Mouse (Mus musculus) forebrain, embryonic 11.5 days (tissue): ENCODE measurements around the gene Syt16. TPM values are rescaled to one million over a fixed set of nuclear protein-coding genes. Genes with fewer than 3 reads are reported as not detected.

ENCODE experiments used
- ATAC-seq: fragments of 200-750 bp; cut with Nextera tagmentation; replicated peaks from 2 replicates; pipeline ENCODE4 v1.8.0; 2017; ENCODE audit warnings: moderate TSS enrichment; ENCODE audit not compliant: low FRiP score
- DNase-seq: peaks from one replicate; pipeline ENCODE4 v3.0.0-alpha.2; 2017; ENCODE audit warnings: low spot score
- H3K27ac ChIP-seq: fragments of 300-500 bp; sonication (generic); 2 replicates; pipeline ENCODE4 v1.5.1; 2014; ENCODE audit warnings: low read depth, low read length
- H3K27me3 ChIP-seq: fragments of 300-500 bp; sonication (generic); 2 replicates; pipeline ENCODE4 v1.6.1; 2014; ENCODE audit warnings: mild to moderate bottlenecking, low read length, mixed read lengths; ENCODE audit not compliant: control insufficient read depth, insufficient read depth
- H3K36me3 ChIP-seq: fragments of 300-500 bp; sonication (generic); 2 replicates; pipeline ENCODE4 v1.6.1; 2014; ENCODE audit warnings: mild to moderate bottlenecking, low read length, moderate library complexity, mixed read lengths; ENCODE audit not compliant: control insufficient read depth, insufficient read depth
- H3K4me1 ChIP-seq: fragments of 300-500 bp; sonication (generic); replicated peaks from 2 replicates; pipeline ENCODE4 v1.6.1; 2014; ENCODE audit warnings: low read length, mixed read lengths; ENCODE audit not compliant: control insufficient read depth, insufficient read depth
- H3K4me2 ChIP-seq: fragments of 300-500 bp; sonication (generic); 2 replicates; pipeline ENCODE4 v1.6.1; 2014; ENCODE audit warnings: low read depth, mild to moderate bottlenecking, low read length, moderate library complexity, mixed read lengths; ENCODE audit not compliant: severe bottlenecking
- H3K4me3 ChIP-seq: fragments of 300-500 bp; sonication (generic); 2 replicates; pipeline ENCODE4 v1.5.1; 2014; ENCODE audit warnings: low read depth, low read length
- H3K9ac ChIP-seq: fragments of 300-500 bp; sonication (generic); 2 replicates; pipeline ENCODE4 v1.6.1; 2014; ENCODE audit warnings: low read length
- H3K9me3 ChIP-seq: fragments of 300-500 bp; sonication (generic); 2 replicates; pipeline ENCODE4 v1.6.1; 2016; ENCODE audit warnings: low read length, mixed read lengths; ENCODE audit not compliant: control insufficient read depth
- WGBS: fragments of 180-500 bp; shearing (Covaris S2); extraction: QIAGEN DNeasy Blood & Tissue Kit; methylation state at CpG from one replicate; pipeline ENCODE4 v1.1.7; 2014; 5-methylcytosine and 5-hydroxymethylcytosine counted together
- polyA plus RNA-seq: library from polyadenylated mRNA; unstranded; fragments of >200 nt; fragmentation: Nextera tagmentation; extraction: Ambion mirVana; gene quantifications from 2 replicates; pipeline ENCODE4 v1.2.1, GENCODE M21; 2014

Syt16 gene
- polyA plus RNA-seq, 1 experiment from 2014 or later: 4.9 TPM

DNA sequence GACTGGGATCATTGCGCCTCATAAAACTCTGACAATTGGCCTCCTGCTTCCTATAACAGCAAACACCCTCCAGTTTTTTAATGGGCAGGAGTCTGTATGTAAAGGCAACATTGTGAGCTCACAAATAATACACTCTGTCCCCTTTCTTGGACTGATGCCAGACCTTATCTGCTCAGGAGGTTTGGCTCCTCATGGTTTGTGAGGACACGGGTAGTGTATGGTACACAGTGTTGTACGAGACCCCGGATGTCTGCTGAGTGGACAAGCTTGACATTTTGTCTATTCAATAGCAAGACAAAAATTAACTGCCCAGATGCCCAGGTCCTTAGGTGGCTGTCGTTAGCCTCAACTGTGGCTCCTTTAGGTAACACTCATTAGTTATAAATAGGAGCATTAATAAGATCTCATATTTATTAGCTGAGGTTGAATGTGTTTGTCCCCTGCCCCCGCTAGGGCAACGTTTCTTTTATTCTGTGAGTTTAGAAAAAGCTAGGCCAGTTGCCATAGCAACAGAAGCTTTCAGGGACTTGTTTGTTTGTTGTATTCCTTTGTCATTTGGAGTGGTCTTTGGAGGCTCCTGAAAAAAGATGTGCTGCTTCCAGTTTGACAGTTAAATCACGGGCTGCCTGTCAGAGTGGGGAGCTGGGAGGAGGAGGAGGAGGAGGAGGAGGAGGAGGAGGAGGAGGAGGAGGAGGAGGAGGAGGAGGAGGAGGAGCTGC, 101.3 kb downstream of the Syt16 start:
- WGBS: 35% methylated on average over 8 of the region's 8 CpGs

DNA sequence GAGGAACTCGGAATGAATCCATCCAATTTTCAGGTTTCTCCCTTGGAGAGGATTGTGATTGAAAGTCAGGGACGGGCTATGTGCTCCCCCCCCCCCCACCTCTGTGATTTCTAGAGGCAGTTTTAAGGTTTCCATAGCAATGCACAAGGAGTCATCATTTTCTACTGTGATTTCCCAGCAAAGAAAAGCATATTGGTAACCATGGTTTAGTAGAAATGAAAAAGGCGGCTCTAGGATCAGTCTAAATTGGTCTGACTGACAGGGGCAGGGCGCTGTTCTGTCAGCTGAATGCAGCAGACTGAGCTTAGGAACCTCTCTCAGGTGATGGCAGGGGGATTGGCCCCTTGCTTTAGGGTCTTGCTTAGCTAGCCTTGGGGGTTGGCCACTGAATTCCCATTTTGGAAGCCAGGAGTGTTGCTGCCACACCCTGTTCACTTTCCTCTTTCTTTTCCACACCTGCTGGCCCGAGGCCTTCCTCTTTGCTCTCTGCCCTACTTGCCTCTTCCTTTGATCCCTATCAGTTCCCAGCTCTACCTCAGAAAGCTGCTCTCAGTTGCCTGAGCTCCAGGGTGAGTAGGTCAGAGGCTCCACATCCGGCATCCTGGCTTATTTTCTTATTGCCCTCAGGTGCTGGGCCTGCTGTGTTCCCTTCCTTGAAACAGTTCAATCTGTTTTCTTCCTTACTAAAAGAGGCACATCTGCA, 108.5 kb downstream of the Syt16 start:
- no peak overlapping the region for H3K4me2 ChIP-seq
- WGBS: 78% methylated on average over 6 of the region's 6 CpGs
- no peak for ATAC-seq
- H3K9ac ChIP-seq: no peak overlapping the region
- no peaks in the 10 kb centered on the region for H3K36me3 ChIP-seq
- no peak overlapping the region for H3K4me3 ChIP-seq
- no peaks in the 10 kb centered on the region for H3K27me3 ChIP-seq
- H3K27ac ChIP-seq: no peak overlapping the region
- DNase-seq: no peak
- no peaks in the 10 kb centered on the region for H3K9me3 ChIP-seq
- H3K4me1 ChIP-seq: 0 out of 2 replicates have a peak, but pooled peaks cover 2% of the 10 kb centered on the region

More for the DNA sequence above, 101.3 kb downstream of the Syt16 start:
- peak; percentile 68 for ATAC-seq
- H3K4me3 ChIP-seq: no peak overlapping the region
- no peaks in the 10 kb centered on the region for H3K4me1 ChIP-seq
- H3K4me2 ChIP-seq: no peak overlapping the region
- H3K9me3 ChIP-seq: no peaks in the 10 kb centered on the region
- no peak overlapping the region for H3K9ac ChIP-seq
- H3K27me3 ChIP-seq: no peaks in the 10 kb centered on the region
- no peaks in the 10 kb centered on the region for H3K36me3 ChIP-seq
- no peak overlapping the region for H3K27ac ChIP-seq
- DNase-seq: no peak

DNA sequence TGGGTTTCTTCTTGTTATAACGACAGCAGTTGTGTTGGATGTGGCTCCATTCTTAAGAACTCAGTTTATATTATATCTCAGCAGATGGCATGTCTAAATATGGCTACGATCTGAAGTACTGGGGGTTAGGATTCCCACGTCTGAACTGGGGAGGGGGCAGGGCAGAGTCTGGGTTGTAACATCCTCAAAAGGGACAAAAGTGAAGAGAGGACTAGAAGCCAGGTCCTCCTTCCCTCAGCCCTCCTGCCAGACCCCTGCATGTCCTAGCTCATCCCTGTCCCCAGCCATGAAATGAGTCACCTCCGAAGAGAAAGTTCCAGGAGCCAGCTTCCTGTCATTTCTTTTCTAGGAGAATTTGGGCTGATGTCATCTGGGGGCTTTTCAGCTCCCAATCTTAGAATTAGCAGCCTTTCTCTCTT, 111.2 kb downstream of the Syt16 start:
- Histone ChIP-seq H3K4me2 (no peak overlapping the region), H3K36me3 (no peaks in the 10 kb centered on the region), H3K4me1 (0 out of 2 replicates have a peak, but pooled peaks cover 2% of the 10 kb centered on the region), H3K27me3 (no peaks in the 10 kb centered on the region), H3K4me3 (no peak overlapping the region), H3K27ac (no peak overlapping the region), H3K9me3 (no peaks in the 10 kb centered on the region), H3K9ac (no peak overlapping the region)
- DNase-seq (no peak), ATAC-seq (no peak)
- WGBS: 72% methylated on average over 4 of the region's 4 CpGs

DNA sequence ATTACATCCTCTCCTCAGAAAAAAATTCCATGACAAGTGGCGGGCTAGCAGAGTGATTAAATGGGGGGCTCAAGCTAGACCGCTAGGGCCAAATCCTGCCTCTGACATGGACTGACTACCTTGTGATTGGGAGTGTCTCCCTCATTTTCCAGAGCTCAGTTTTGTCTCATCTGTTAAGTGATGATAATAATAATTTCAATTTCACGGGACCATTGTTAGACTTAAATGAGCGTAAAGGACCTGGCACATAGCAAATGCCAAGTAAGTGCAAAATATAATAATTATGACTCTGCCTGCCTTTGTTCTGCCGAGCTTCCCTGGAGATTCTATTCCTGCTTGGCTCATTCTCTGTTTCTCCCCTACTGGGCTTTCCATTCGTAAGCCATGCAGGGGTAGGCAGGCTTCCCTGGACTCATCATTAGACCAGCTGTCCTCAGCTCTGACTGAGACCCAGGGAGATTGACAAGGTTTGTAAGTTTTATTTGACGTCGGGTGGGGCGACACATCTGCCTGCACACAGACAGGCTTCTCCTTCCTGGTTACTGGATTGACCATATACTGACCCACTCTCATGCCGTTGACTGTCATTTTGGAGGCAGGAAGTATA, 112.1 kb downstream of the Syt16 start:
- no peaks in the 10 kb centered on the region for H3K9me3 ChIP-seq
- DNase-seq (no peak), ATAC-seq (no peak)
- 0 out of 2 replicates have a peak, but pooled peaks cover 2% of the 10 kb centered on the region for H3K4me1 ChIP-seq
- H3K36me3 ChIP-seq: no peaks in the 10 kb centered on the region
- H3K27me3 ChIP-seq: no peaks in the 10 kb centered on the region
- no peak overlapping the region for H3K4me3 ChIP-seq
- no peak overlapping the region for H3K27ac ChIP-seq
- H3K4me2 ChIP-seq: no peak overlapping the region
- WGBS: 82% methylated on average over 10 of the region's 10 CpGs
- H3K9ac ChIP-seq: no peak overlapping the region

DNA sequence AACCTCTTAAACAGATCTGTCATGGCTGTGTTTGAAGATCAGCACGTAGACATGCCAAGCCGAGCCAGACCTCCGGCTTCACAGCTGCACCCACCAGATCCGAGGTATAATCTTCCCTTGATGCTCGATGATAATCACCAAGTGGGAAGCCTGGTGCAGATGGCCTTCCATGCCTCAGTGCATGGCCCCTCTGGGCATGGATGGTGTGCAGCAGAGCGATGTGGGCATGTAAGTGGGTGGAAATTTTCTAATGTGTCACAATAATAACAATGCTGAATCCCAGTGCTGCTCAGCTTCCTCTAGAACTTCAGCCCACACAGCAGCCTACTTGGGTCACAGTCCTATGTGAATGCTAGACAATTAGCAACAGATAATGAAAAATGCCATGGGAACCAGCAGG, 119.4 kb downstream of the Syt16 start:
- 80% methylated on average over 6 of the region's 6 CpGs for WGBS
- H3K27ac ChIP-seq: no peak overlapping the region
- no peaks in the 10 kb centered on the region for H3K36me3 ChIP-seq
- no peak overlapping the region for H3K9ac ChIP-seq
- H3K9me3 ChIP-seq: no peaks in the 10 kb centered on the region
- no peak for DNase-seq
- H3K4me1 ChIP-seq: no peaks in the 10 kb centered on the region
- H3K4me3 ChIP-seq: no peak overlapping the region
- no peak for ATAC-seq
- no peaks in the 10 kb centered on the region for H3K27me3 ChIP-seq
- no peak overlapping the region for H3K4me2 ChIP-seq

DNA sequence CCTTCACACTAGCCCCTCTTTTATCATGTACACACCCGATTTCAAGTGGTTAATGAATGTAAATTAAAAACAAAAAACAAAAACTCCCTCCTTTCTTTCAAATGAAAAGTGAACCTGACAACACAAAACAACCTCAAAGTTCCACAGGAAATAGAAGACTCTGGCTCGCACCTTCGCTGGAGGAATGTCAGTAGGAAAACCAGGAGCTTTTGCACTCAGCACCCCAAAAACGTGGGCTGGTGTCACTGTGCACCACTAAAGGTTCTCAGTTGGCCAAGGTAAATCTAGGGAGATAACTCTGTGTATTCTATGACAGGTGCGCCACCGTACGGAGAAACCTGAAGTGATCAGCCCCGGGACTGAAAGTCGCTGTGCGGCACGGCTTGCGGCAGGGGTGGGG, 128.3 kb downstream of the Syt16 start:
- ATAC-seq (no peak), DNase-seq (no peak)
- no peaks in the 10 kb centered on the region for H3K27me3 ChIP-seq

DNA sequence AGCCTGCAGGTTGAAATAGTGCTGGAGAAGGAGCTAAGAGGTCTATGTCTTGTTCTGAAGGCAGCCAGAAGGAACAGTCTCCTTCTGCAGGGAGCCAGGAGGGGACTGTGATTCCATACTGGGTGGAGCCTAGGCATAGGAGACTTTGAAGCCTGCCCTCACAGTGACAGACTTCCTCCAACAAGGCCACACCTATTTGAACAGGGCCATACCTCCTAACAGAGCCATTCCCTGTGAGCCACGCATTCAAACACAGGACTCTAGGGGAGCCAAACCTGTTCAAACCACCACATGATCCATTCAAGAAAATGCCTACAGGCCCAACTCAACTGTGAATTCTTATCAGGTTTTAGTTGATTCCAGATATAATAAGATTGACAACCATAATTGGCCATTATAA, 130.8 kb downstream of the Syt16 start:
- Histone ChIP-seq H3K4me1 (no peaks in the 10 kb centered on the region; the same call in 1 of the 2 replicates), H3K4me3 (no peak overlapping the region), H3K4me2 (no peak overlapping the region), H3K27ac (no peak overlapping the region), H3K36me3 (no peaks in the 10 kb centered on the region), H3K27me3 (no peaks in the 10 kb centered on the region), H3K9me3 (peaks cover 2% of the 10 kb centered on the region; the same call in 1 of the 2 replicates), H3K9ac (no peak overlapping the region)
- ATAC-seq (no peak), DNase-seq (no peak)
- WGBS: 66% methylated on average over 1 of the region's 1 CpGs

More for the DNA sequence above, 128.3 kb downstream of the Syt16 start:
- H3K9ac ChIP-seq: no peak overlapping the region
- H3K4me1 ChIP-seq: no peaks in the 10 kb centered on the region
- H3K4me3 ChIP-seq: no peak overlapping the region
- no peak overlapping the region for H3K27ac ChIP-seq
- 80% methylated on average over 12 of the region's 12 CpGs for WGBS
- peaks cover 2% of the 10 kb centered on the region; the same call in 1 of the 2 replicates for H3K9me3 ChIP-seq
- no peak overlapping the region for H3K4me2 ChIP-seq
- H3K36me3 ChIP-seq: no peaks in the 10 kb centered on the region

DNA sequence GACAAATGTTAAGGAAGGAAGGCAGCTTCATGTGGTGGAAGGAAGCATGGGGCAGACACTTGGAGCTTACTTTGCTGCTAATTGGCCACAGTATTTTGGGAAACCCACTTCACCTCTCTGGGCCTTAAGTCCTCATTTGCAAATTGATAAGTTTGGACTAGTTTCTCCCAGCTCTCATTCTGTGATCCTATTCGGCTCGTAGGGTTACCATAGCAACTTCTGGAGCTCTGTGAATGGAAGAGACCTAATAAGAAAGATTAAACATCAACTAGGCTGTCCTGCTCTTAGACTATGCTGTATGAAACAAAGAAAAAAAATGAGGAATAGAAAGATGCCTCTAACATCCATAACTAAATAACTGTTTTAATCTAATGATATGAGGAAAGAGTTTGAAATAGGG, 134.3 kb downstream of the Syt16 start:
- H3K4me2 ChIP-seq: no peak overlapping the region
- H3K9me3 ChIP-seq: no peaks in the 10 kb centered on the region
- DNase-seq: no peak
- H3K4me1 ChIP-seq: no peaks in the 10 kb centered on the region; the same call in 1 of the 2 replicates
- H3K9ac ChIP-seq: no peak overlapping the region
- no peak for ATAC-seq
- no peak overlapping the region for H3K4me3 ChIP-seq
- H3K36me3 ChIP-seq: no peaks in the 10 kb centered on the region
- WGBS: 23% methylated on average over 2 of the region's 2 CpGs
- H3K27me3 ChIP-seq: no peaks in the 10 kb centered on the region
- H3K27ac ChIP-seq: no peak overlapping the region
